Mouse (Mus musculus) lung, adult 2 months (tissue): Measurements from ENCODE around the gene Sall1.

Source experiments
- CTCF ChIP-seq: fragments of 200-500 bp; IDR thresholded peaks from 2 replicates; pipeline ENCODE4 v1.5.1; 2011; ENCODE audit warnings: mild to moderate bottlenecking, low read length, control low read depth; ENCODE audit not compliant: insufficient read depth
- POLR2A ChIP-seq: fragments of 200-500 bp; IDR thresholded peaks from 2 replicates; pipeline ENCODE4 v1.6.1; 2011; ENCODE audit warnings: low read depth, mild to moderate bottlenecking, control low read depth, low read length, borderline replicate concordance; ENCODE audit errors: extremely low read depth

DNA sequence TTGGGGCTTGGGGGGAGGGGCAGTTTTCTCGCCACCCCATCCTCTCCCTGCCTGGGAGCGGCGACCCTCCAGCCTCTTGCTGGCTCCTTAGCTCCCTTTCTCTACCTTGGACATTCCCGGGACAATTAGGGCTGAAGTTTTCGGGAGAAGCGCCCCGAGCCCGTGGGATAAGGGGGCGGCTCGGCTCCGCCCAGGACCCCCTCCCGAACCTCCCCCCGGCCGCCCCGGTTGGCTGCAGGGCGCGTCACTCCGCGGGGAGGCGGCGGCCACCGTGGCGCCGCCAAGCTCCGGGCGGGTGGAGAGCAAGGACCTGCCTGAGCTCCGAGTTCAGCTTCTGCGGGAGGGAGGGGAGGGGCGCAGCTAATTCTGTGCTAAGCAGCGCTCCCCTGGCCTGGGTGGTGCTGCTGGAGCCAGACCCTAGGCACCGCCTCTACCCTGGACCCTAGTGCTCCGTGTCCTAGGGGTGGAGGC lies 556 bp downstream of the Sall1 start:
- no peak for TF ChIP-seq POLR2A
- no peak for TF ChIP-seq CTCF
